Mouse (Mus musculus): ENCODE measurements around the gene Rph3al.
A peak's percentile ranks its signal among the peaks of the same experiment; 100 is the strongest.

The Rph3al gene

GRCm38 (mm10) chr11:75904982-75905381, 33.2 kb downstream of the Rph3al start:
- DNase-seq = peak; percentile 91

GRCm38 (mm10) chr11:75904501-75904900, 33.7 kb downstream of the Rph3al start:
- DNase-seq = peak; percentile 47

- no peak for DNase-seq
Measured at GRCm38 (mm10) chr11:75903486-75903885, 34.7 kb downstream of the Rph3al start.

GRCm38 (mm10) chr11:75901339-75901738, 36.9 kb downstream of the Rph3al start:
- DNase-seq = no peak

GRCm38 (mm10) chr11:75899676-75900075, 38.6 kb downstream of the Rph3al start:
- DNase-seq = no peak

- DNase-seq = no peak
Measured at GRCm38 (mm10) chr11:75898532-75898931, 39.7 kb downstream of the Rph3al start.

GRCm38 (mm10) chr11:75894791-75895420, 43.3 kb downstream of the Rph3al start:
- no peak for DNase-seq

GRCm38 (mm10) chr11:75893956-75894355, 44.3 kb downstream of the Rph3al start:
- no peak for DNase-seq

GRCm38 (mm10) chr11:75887349-75887748, 50.9 kb downstream of the Rph3al start:
- no peak for DNase-seq

- no peak for DNase-seq
Measured at GRCm38 (mm10) chr11:75881234-75881633, 57.0 kb downstream of the Rph3al start.

GRCm38 (mm10) chr11:75880064-75880463, 58.2 kb downstream of the Rph3al start:
- DNase-seq = peak; percentile 43

GRCm38 (mm10) chr11:75878460-75878859, 59.8 kb downstream of the Rph3al start:
- DNase-seq = no peak

- DNase-seq = no peak
Measured at GRCm38 (mm10) chr11:75876043-75876780, 62.0 kb downstream of the Rph3al start.

- DNase-seq = no peak
Measured at GRCm38 (mm10) chr11:75871688-75872087, 66.5 kb downstream of the Rph3al start.

- no peak for DNase-seq
Measured at GRCm38 (mm10) chr11:75870947-75871346, 67.3 kb downstream of the Rph3al start.

GRCm38 (mm10) chr11:75870386-75870785, 67.8 kb downstream of the Rph3al start:
- no peak for DNase-seq

- DNase-seq = no peak
Measured at GRCm38 (mm10) chr11:75869898-75870297, 68.3 kb downstream of the Rph3al start.

GRCm38 (mm10) chr11:75866861-75867260, 71.4 kb downstream of the Rph3al start:
- DNase-seq = no peak

GRCm38 (mm10) chr11:75865859-75866258, 72.4 kb downstream of the Rph3al start:
- no peak for DNase-seq

GRCm38 (mm10) chr11:75865253-75865619, 73.0 kb downstream of the Rph3al start:
- no peak for DNase-seq

GRCm38 (mm10) chr11:75864529-75865252, 73.5 kb downstream of the Rph3al start:
- DNase-seq = no peak

- no peak for DNase-seq
Measured at GRCm38 (mm10) chr11:75862466-75862865, 75.8 kb downstream of the Rph3al start.

GRCm38 (mm10) chr11:75861653-75862052, 76.6 kb downstream of the Rph3al start:
- no peak for DNase-seq

GRCm38 (mm10) chr11:75861213-75861612, 77.0 kb downstream of the Rph3al start:
- no peak for DNase-seq
